Mouse (Mus musculus): ENCODE results near the gene Gm17657. TPM values are rescaled to one million over a fixed set of nuclear protein-coding genes. Genes with fewer than 3 reads are reported as not detected.

Gm17657 gene
- total and polyA plus RNA-seq, 2 experiments from 2014 or later: not detected

DNA sequence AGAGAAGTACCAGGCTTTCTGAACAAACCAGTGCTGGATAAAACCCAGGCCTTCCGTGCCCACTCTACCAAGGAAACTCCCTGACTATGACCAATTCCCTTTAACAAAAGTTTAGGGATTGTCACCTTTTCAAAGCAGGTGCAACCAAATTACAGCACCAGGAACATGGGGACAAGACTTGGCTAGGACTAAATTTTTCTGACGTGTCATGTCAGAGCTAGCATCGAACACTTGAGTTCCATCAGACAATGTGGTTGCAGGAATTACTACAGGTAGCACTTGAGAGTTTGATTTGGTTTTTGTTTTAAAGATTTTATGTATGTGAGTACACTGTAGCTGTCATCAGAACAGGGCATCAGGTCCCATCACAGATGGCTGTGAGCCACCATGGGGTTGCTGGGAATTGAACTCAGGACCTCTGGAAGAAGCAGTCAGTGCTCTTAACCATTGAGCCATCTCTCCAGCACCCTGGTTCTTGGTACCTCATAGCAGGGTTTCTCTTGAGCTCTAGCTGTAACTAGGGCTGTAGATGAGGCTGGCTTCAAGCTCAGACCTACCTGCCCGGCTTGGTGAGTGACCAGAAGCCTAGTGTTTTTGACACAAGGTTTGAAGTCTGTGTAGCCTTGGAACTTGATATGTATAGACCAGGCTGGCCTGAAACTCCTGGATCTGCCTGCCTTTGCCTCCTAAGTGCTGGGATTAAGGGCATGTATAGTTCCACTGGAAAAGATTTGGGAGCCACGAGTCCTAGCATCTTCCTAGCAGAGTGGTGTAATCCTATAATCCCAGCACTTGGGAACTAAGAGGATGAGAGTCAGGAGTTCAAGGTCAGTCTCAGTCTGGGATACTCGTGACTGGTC, 53.0 kb downstream of the Gm17657 start:
- no peak for TF ChIP-seq EP300 (IDR thresholded peaks at IDR 0.05; ENCODE audit: low read depth)
- no peak overlapping the region for H3K27ac ChIP-seq (ENCODE audit: low read depth)
- WGBS: 78% methylated on average over 6 of the region's 6 CpGs
- peaks cover 19% of the 10 kb centered on the region for H3K36me3 ChIP-seq (replicated peaks; ENCODE audit: control insufficient read depth, insufficient read depth, low read length)
- no peak overlapping the region for H3K4me2 ChIP-seq (ENCODE audit: low read depth, low read length)
- ATAC-seq (ENCODE audit: insufficient read depth, low read depth) (no peak), DNase-seq (ENCODE audit: low spot score) (no peak)
- H3K9ac ChIP-seq (replicated peaks; ENCODE audit: low read depth, low read length): no peak overlapping the region
- H3K4me1 ChIP-seq (ENCODE audit: control insufficient read depth, insufficient read depth): 0 out of 2 replicates have a peak, but pooled peaks cover 8% of the 10 kb centered on the region
- H3K4me3 ChIP-seq (ENCODE audit: low read depth, low read length): no peak overlapping the region
- H3K27me3 ChIP-seq (ENCODE audit: control insufficient read depth, insufficient read depth, low read length): no peaks in the 10 kb centered on the region
- H3K9me3 ChIP-seq (replicated peaks; ENCODE audit: control insufficient read depth, low read length): no peaks in the 10 kb centered on the region

DNA sequence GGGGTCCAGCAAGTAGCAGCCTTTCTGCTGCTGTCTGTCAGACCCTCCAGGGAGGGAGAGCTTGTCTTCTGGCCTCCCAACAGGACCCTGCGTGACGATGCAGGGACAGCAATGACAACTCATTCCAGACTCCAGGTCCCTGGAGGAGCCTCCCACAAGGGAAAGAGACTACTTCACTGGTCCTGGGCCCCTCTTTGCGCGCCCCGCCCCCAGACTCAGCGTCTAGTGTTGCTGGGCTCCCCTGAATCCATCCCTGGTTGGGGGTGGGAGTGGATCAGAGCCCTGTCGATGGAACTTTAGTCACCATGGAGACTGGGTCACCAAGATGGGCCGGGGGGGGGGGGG, 54.7 kb downstream of the Gm17657 start:
- no peak overlapping the region for H3K27ac ChIP-seq (ENCODE audit: low read depth)
- H3K9ac ChIP-seq (replicated peaks; ENCODE audit: low read depth, low read length): no peak overlapping the region
- 68% methylated on average over 7 of the region's 8 CpGs for WGBS
- no peaks in the 10 kb centered on the region for H3K27me3 ChIP-seq (ENCODE audit: control insufficient read depth, insufficient read depth, low read length)
- H3K4me1 ChIP-seq (ENCODE audit: control insufficient read depth, insufficient read depth): 0 out of 2 replicates have a peak, but pooled peaks cover 8% of the 10 kb centered on the region
- DNase-seq (ENCODE audit: low spot score): no peak
- TF ChIP-seq EP300 (IDR thresholded peaks at IDR 0.05; ENCODE audit: low read depth) (no peak), CTCF (IDR thresholded peaks at IDR 0.05; ENCODE audit: low read depth) (no peak)
- H3K4me2 ChIP-seq (ENCODE audit: low read depth, low read length): no peak overlapping the region
- H3K4me3 ChIP-seq (ENCODE audit: low read depth, low read length): no peak overlapping the region
- no peaks in the 10 kb centered on the region for H3K9me3 ChIP-seq (replicated peaks; ENCODE audit: control insufficient read depth, low read length)
- no peak for ATAC-seq (ENCODE audit: insufficient read depth, low read depth)
- peaks cover 19% of the 10 kb centered on the region for H3K36me3 ChIP-seq (replicated peaks; ENCODE audit: control insufficient read depth, insufficient read depth, low read length)

DNA sequence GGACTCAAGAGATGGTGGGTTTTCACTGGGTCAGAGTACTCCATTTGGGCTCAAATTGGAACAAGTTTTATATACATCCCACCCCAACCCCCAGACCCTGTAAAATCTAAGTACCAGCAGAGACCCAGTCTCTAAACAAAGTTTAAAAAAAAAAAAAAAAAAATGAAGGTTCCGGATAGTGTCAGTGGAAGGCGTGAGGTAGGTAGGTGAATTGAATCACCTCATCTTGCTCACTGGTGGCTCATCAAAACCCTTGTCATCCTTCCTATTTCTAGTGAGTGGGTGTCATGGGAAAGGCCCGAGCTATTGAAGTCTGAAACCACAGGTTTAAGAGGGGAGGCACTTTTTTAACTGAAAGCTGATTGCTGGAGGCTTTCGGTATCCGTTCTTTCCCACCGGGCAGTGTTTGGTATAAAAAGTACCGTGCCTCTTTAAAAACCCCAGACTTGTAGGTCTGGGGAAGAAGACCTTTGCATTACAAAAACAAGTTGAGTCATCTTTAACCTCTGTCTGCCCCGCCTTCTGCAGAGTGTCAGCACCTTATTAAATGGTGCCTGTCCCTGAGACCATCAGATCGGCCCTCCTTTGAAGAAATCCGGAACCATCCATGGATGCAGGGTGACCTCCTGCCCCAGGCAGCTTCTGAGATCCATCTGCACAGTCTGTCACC, 55.2 kb downstream of the Gm17657 start:
- Histone ChIP-seq H3K4me2 (ENCODE audit: low read depth, low read length) (peak overlapping the region; percentile 68; the same call in 1 of the 2 replicates), H3K27ac (ENCODE audit: low read depth) (no peak overlapping the region), H3K4me1 (ENCODE audit: control insufficient read depth, insufficient read depth) (peaks cover 13% of the 10 kb centered on the region; the same call in 1 of the 2 replicates), H3K27me3 (ENCODE audit: control insufficient read depth, insufficient read depth, low read length) (no peaks in the 10 kb centered on the region), H3K9me3 (replicated peaks; ENCODE audit: control insufficient read depth, low read length) (no peaks in the 10 kb centered on the region), H3K36me3 (replicated peaks; ENCODE audit: control insufficient read depth, insufficient read depth, low read length) (peaks cover 19% of the 10 kb centered on the region), H3K9ac (replicated peaks; ENCODE audit: low read depth, low read length) (no peak overlapping the region), H3K4me3 (ENCODE audit: low read depth, low read length) (0 out of 2 replicates have a peak overlapping the region, but pooled peaks have one; percentile 2)
- ATAC-seq (ENCODE audit: insufficient read depth, low read depth) (no peak), DNase-seq (ENCODE audit: low spot score) (no peak)
- 77% methylated on average over 10 of the region's 10 CpGs for WGBS
- TF ChIP-seq EP300 (IDR thresholded peaks at IDR 0.05; ENCODE audit: low read depth) (no peak), CTCF (IDR thresholded peaks at IDR 0.05; ENCODE audit: low read depth) (no peak)

DNA sequence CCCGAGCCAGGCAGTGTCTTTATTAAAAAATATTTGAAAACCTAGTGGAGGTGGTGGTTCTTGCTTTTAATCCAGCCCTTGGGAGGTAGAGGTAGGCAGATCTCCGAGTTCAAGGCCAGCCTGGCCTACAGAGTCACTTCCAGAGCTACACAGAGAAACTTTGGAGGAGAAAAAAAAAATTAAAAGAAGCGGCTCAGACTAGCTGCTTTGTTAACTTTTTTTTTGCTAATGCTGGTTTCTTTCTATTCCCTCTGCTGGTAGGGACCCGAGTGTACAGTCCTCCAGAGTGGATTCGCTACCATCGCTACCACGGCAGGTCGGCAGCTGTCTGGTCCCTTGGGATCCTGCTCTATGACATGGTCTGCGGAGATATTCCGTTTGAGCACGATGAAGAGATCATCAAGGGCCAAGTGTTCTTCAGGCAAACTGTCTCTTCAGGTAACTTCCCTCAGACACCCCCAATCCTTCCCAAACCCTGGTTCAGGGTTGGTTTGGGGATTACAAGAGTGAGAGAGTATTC, 55.9 kb downstream of the Gm17657 start:
- peaks cover 19% of the 10 kb centered on the region; the same call in 1 of the 2 replicates for H3K4me1 ChIP-seq (ENCODE audit: control insufficient read depth, insufficient read depth)
- DNase-seq (ENCODE audit: low spot score) (no peak), ATAC-seq (ENCODE audit: insufficient read depth, low read depth) (no peak)
- H3K4me2 ChIP-seq (ENCODE audit: low read depth, low read length): peak overlapping the region; percentile 68
- H3K36me3 ChIP-seq (replicated peaks; ENCODE audit: control insufficient read depth, insufficient read depth, low read length): peaks cover 19% of the 10 kb centered on the region
- peak overlapping the region; percentile 100; the same call in 1 of the 2 replicates for H3K9ac ChIP-seq (replicated peaks; ENCODE audit: low read depth, low read length)
- no peak for TF ChIP-seq EP300 (IDR thresholded peaks at IDR 0.05; ENCODE audit: low read depth)
- no peak for TF ChIP-seq CTCF (IDR thresholded peaks at IDR 0.05; ENCODE audit: low read depth)
- no peaks in the 10 kb centered on the region for H3K27me3 ChIP-seq (ENCODE audit: control insufficient read depth, insufficient read depth, low read length)
- peak overlapping the region; percentile 98 for H3K4me3 ChIP-seq (ENCODE audit: low read depth, low read length)
- 75% methylated on average over 11 of the region's 11 CpGs for WGBS
- peak overlapping the region; percentile 98; the same call in 1 of the 2 replicates for H3K27ac ChIP-seq (ENCODE audit: low read depth)
- H3K9me3 ChIP-seq (replicated peaks; ENCODE audit: control insufficient read depth, low read length): no peaks in the 10 kb centered on the region

DNA sequence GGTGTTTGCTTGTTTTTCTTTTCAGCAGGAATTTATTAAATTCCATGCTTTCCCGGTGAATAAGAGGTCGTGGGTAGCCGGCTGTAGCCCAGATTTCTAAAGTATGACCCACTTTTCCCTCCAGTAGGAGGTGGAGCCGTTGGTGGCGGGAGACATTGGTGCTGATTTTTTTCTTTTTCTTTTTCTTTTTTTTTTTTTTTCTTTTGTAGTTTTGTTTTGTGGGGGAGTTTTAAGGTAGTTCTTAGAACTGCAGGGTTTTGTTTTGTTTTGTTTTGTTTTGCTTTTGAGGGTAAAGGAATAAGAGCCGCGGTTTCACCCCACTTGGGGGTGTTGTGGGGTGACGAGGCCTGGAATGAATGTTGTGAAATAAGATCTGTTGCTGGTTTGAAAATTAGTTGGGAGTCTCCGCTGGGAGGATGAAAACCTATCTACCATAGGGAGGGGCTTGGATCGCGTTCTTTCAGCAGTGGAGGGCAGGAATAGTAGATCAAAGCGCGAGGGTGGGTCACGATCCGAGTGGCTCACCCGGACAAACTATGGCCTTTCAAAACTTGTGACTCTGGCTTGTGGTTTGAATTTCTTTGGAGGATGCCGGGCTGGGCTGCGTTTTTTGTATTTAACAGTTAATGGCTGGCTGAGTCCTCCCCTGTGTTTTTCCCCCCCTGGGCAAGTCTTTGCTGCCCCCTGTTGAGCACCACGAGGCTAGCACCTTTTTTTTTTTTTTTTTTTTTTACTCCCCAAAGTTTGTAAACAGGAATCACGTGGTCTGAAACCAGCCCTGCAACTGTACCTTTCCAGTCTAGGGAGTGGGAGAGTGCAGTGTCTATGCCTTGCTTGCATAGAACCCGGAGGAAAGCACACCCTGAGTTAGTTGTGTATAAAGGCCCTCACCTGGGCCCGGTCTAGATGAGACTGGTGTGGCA, 56.9 kb downstream of the Gm17657 start:
- H3K4me3 ChIP-seq (ENCODE audit: low read depth, low read length): peak overlapping the region; percentile 98
- peak overlapping the region; percentile 100 for H3K9ac ChIP-seq (replicated peaks; ENCODE audit: low read depth, low read length)
- peak overlapping the region; percentile 98 for H3K27ac ChIP-seq (ENCODE audit: low read depth)
- 0 out of 2 replicates have a peak, but pooled peaks have one; percentile 27 for TF ChIP-seq EP300 (IDR thresholded peaks at IDR 0.05; ENCODE audit: low read depth)
- TF ChIP-seq CTCF (IDR thresholded peaks at IDR 0.05; ENCODE audit: low read depth): peak; percentile 74
- ATAC-seq (ENCODE audit: insufficient read depth, low read depth) (no peak), DNase-seq (ENCODE audit: low spot score) (peak; percentile 79)
- H3K4me2 ChIP-seq (ENCODE audit: low read depth, low read length): peak overlapping the region; percentile 68
- H3K36me3 ChIP-seq (replicated peaks; ENCODE audit: control insufficient read depth, insufficient read depth, low read length): peaks cover 19% of the 10 kb centered on the region
- WGBS: 2% methylated on average over 22 of the region's 22 CpGs
- H3K4me1 ChIP-seq (ENCODE audit: control insufficient read depth, insufficient read depth): peaks cover 18% of the 10 kb centered on the region; the same call in 1 of the 2 replicates
- no peaks in the 10 kb centered on the region for H3K9me3 ChIP-seq (replicated peaks; ENCODE audit: control insufficient read depth, low read length)
- no peaks in the 10 kb centered on the region for H3K27me3 ChIP-seq (ENCODE audit: control insufficient read depth, insufficient read depth, low read length)
